Mouse (Mus musculus) cerebellum, adult 2 months (tissue): ENCODE results near the gene Tgfbr3. TPM values are rescaled to one million over a fixed set of nuclear protein-coding genes. Genes with fewer than 3 reads are reported as not detected.

Experiments
- DNase-seq, 2 experiments: peaks; one replicate each; pipeline ENCODE4 v3.0.0; 2021
- H3K27ac ChIP-seq: fragments of 200-500 bp; 2 replicates; pipeline ENCODE4 v1.5.1; 2012; ENCODE audit warnings: low read length, control low read depth, inconsistent platforms; ENCODE audit not compliant: insufficient read depth
- H3K27me3 ChIP-seq: fragments of 200-500 bp; 2 replicates; pipeline ENCODE4 v1.6.1; 2012; ENCODE audit warnings: inconsistent platforms, mild to moderate bottlenecking, low read length, moderate library complexity; ENCODE audit not compliant: control insufficient read depth, insufficient read depth
- H3K4me1 ChIP-seq: fragments of 200-500 bp; 2 replicates; pipeline ENCODE4 v1.6.1; 2011; ENCODE audit warnings: low read length; ENCODE audit not compliant: control insufficient read depth, insufficient read depth
- H3K4me3 ChIP-seq: fragments of 200-500 bp; replicated peaks from 2 replicates; pipeline ENCODE3; 2011; ENCODE audit warnings: mild to moderate bottlenecking, low read depth, low read length, control low read depth; ENCODE audit not compliant: insufficient read depth
- CTCF ChIP-seq: fragments of 200-500 bp; IDR thresholded peaks from 2 replicates; pipeline ENCODE4 v1.5.1; 2011; ENCODE audit warnings: low read depth, mild to moderate bottlenecking, control low read depth, low read length, moderate library complexity, borderline replicate concordance; ENCODE audit not compliant: insufficient read depth
- POLR2A ChIP-seq: fragments of 200-500 bp; IDR thresholded peaks from 2 replicates; pipeline ENCODE4 v1.6.1; 2011; ENCODE audit warnings: low read length, control low read depth, borderline replicate concordance; ENCODE audit not compliant: insufficient read depth
- WGBS: fragments of 180-500 bp; shearing (Covaris S2); methylation state at CpG from one replicate; pipeline ENCODE4 v1.1.7; 2018; 5-methylcytosine and 5-hydroxymethylcytosine counted together
- polyA plus RNA-seq: library from polyadenylated mRNA; depleted of rRNA; stranded (reverse); fragments of >200 nt; gene quantifications from 2 replicates; pipeline ENCODE4 v1.2.3, GENCODE M21; 2012

Gene Tgfbr3
- polyA plus RNA-seq, 1 experiment: 11.5 TPM

- no peak for DNase-seq
- H3K4me3 ChIP-seq: no peak overlapping the region
- H3K27me3 ChIP-seq: no peaks in the 10 kb centered on the region
- H3K4me1 ChIP-seq: no peaks in the 10 kb centered on the region
- WGBS: 100% methylated on average over 3 of the region's 3 CpGs
- no peak overlapping the region for H3K27ac ChIP-seq
- no peak for TF ChIP-seq CTCF
- TF ChIP-seq POLR2A: no peak
Observed at GRCm38 (mm10) chr5:107078361-107078760, 211.1 kb downstream of the Tgfbr3 start.

- Histone ChIP-seq H3K4me3 (no peak overlapping the region), H3K4me1 (no peaks in the 10 kb centered on the region), H3K27ac (no peak overlapping the region), H3K27me3 (no peaks in the 10 kb centered on the region)
- TF ChIP-seq CTCF (no peak), POLR2A (no peak)
- WGBS: 95% methylated on average over 7 of the region's 7 CpGs
- no peak for DNase-seq
Observed at GRCm38 (mm10) chr5:107077900-107078299, 211.5 kb downstream of the Tgfbr3 start.

- Histone ChIP-seq H3K4me3 (no peak overlapping the region), H3K4me1 (no peaks in the 10 kb centered on the region), H3K27ac (no peak overlapping the region), H3K27me3 (no peaks in the 10 kb centered on the region; the same call in 1 of the 2 replicates)
- WGBS: 83% methylated on average over 13 of the region's 13 CpGs
- TF ChIP-seq CTCF: no peak
- no peak for TF ChIP-seq POLR2A
- DNase-seq: no peak
Observed at GRCm38 (mm10) chr5:107074980-107075583, 214.3 kb downstream of the Tgfbr3 start.

GRCm38 (mm10) chr5:107074350-107074749 lies 215.1 kb downstream of the Tgfbr3 start:
- Histone ChIP-seq H3K27me3 (no peaks in the 10 kb centered on the region; the same call in 1 of the 2 replicates), H3K4me3 (no peak overlapping the region), H3K4me1 (no peaks in the 10 kb centered on the region), H3K27ac (no peak overlapping the region)
- no peak for DNase-seq
- TF ChIP-seq POLR2A (no peak), CTCF (no peak)
- 62% methylated on average over 4 of the region's 4 CpGs for WGBS

- TF ChIP-seq POLR2A (no peak), CTCF (no peak)
- Histone ChIP-seq H3K27ac (no peak overlapping the region), H3K4me1 (no peaks in the 10 kb centered on the region), H3K4me3 (no peak overlapping the region), H3K27me3 (no peaks in the 10 kb centered on the region; the same call in 1 of the 2 replicates)
- DNase-seq: no peak
- 70% methylated on average over 3 of the region's 3 CpGs for WGBS
Observed at GRCm38 (mm10) chr5:107073536-107073935, 215.9 kb downstream of the Tgfbr3 start.

- TF ChIP-seq POLR2A (no peak), CTCF (no peak)
- H3K4me1 ChIP-seq: no peaks in the 10 kb centered on the region
- 92% methylated on average over 5 of the region's 5 CpGs for WGBS
- no peak overlapping the region for H3K4me3 ChIP-seq
- no peak for DNase-seq
- no peaks in the 10 kb centered on the region; the same call in 1 of the 2 replicates for H3K27me3 ChIP-seq
- H3K27ac ChIP-seq: no peak overlapping the region
Observed at GRCm38 (mm10) chr5:107068146-107068545, 221.3 kb downstream of the Tgfbr3 start.

GRCm38 (mm10) chr5:107067531-107067930 lies 221.9 kb downstream of the Tgfbr3 start:
- H3K4me1 ChIP-seq: no peaks in the 10 kb centered on the region
- no peak overlapping the region for H3K27ac ChIP-seq
- DNase-seq: no peak
- TF ChIP-seq POLR2A: no peak
- no peak for TF ChIP-seq CTCF
- H3K27me3 ChIP-seq: no peaks in the 10 kb centered on the region; the same call in 1 of the 2 replicates
- H3K4me3 ChIP-seq: no peak overlapping the region
- 88% methylated on average over 7 of the region's 7 CpGs for WGBS

GRCm38 (mm10) chr5:107064922-107065321 lies 224.5 kb downstream of the Tgfbr3 start:
- DNase-seq: no peak
- Histone ChIP-seq H3K4me3 (no peak overlapping the region), H3K27me3 (no peaks in the 10 kb centered on the region), H3K4me1 (no peaks in the 10 kb centered on the region), H3K27ac (no peak overlapping the region)
- TF ChIP-seq CTCF (no peak), POLR2A (no peak)
- WGBS: 80% methylated on average over 5 of the region's 5 CpGs
